Mouse (Mus musculus) spleen, postnatal 4 days (tissue): ENCODE results near the gene Dph1.
"Not testable (repeated sequence)": the region's sequence is repeated elsewhere in the genome, so short reads cannot be mapped to it uniquely, and the experiment has no call there.

Experiments used
- DNase-seq, 2 experiments: peaks; one replicate each; pipeline ENCODE4 v3.0.0; 2022; ENCODE audit warnings: low spot score in 2 of 2

The Dph1 gene

DNA sequence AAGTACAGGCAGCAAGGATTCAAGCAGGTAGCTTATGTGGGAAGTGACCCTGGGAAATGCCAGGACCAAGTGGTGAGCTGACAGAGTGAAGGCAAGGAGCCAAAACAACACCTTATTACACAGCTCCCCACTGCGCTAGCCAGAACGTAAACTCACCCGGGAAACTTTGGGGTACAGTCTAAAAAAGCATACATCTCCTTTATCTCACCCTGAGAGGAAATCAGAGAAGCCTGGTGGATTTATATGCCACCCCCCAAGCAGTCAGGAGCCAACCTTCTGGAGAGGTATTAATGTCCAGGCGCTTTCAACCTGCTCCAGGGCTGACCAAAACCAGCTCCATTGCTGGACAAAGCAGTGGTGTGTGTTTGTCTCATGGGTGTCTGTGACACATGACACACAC, 12.9 kb upstream of the Dph1 start:
- no peak for DNase-seq

DNA sequence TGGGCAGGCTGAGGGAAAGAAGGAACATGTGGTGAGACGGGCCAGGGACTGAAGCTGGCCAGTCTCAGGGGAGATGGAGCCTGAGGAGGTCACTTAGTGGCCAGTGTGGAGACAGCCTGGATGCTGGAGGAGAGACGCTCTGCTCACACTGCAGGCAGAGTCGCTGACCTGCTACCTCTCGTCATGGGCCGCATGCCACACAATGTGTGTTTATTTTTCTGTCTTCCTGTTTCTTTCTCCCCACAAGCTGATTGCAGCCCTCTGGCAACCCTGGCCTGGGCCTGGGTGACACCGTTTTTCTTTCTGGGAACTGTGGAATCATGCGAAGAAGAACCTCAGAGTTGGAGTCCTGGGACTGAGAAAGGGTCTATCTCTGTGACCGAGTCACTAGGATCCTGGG, 10.7 kb upstream of the Dph1 start:
- DNase-seq = no peak

DNA sequence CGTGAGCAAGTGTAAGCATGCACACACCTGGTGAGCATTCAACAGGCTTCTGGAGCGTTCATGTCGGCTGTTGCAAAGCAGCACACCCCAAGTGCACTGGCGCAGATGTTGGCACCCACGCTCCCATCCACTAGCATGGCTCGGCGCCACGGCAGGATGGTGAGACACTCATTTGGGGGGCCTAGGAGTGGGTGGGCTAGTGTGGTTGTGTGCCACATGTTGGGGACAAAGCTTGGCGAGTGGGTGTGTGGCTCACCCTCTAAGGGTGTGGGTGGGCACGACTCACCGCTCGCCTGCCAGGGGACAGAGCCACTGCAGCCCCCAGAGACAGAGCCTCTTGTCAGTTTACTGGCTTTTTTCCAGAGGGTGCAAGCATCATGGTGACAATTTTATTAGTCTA, 9.9 kb upstream of the Dph1 start:
- DNase-seq = peak in 1 of 2 experiments; percentile 54

DNA sequence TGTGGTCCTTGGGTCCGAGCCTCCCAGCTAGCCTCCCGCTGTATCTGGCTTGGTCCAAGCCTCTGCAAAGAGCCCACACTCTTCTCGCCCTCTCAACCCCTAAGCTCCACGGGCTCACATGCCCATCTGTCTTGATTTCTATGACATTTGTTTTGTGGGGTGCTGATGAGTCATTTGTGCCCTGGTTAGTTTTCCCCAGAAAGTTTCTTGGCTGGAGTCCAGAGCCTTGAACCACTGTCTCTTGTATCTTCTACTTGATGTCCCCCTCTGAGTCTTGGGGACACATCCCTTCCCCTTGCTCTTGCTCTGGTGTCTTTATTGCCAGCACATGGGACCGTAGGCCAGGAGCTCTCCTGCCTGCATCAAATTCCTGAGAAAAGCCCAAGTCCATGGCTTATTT, 8.9 kb upstream of the Dph1 start:
- DNase-seq = no peak

DNA sequence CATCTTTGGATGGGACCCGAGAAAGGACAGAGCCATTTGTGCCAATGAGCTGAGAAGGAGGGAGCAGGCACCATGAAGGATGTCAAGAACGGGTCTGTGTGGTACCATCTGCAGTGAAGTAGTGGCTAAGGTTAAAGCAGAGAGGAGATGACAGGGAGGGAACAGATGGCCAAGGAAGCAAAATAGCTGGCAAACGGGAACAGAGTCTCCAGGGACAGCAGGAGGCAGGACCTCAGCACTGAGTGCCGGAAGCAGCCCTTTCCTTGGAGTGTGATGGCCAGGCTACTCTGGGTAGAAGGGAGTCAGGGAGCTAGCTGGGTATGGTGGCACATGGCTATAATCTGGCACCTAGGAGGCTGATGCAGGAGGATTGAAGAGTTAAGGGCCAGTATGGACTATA, 7.8 kb upstream of the Dph1 start:
- no peak for DNase-seq

DNA sequence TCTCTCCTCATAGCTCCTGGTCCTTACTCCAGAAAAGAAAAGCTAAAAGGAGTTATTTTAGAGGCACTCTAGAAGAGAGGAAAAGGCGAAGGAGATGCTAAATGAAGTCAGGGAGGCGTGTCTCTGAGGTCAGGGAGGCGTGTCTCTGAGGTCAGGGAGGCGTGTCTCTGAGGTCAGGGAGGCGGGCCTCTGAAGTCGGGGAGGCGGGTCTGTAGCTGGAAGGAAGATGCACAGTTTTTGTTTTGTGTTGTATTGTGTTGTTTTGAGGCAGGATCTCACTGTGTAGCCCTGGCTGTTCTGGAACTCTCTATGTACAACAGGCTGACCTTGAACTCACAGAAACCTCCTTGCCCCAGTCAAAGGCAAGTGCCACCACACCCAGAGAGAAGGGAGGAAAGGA, 6.9 kb upstream of the Dph1 start:
- DNase-seq = peak in 1 of 2 experiments; percentile 53

DNA sequence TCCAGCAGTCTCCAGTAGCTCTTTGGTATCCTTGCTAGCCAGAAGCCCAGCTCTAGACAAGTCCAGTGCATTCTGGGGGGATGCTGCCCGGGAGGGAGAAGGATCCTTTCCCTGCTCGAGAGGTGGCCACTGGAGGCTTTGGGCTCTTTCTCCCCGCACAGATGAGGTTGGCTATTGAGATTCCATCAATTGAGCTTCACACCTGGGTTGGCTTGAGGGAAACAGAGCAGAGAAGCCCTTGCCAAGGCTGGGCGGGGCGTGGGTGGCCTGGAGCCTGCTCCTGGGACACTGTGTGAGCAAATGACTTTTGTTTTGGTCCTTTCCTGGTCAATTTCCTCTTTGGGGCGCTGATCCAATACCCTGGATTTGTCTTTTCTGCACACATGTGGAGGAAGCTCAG, 5.1 kb upstream of the Dph1 start:
- DNase-seq = peak in 1 of 2 experiments; percentile 52

DNA sequence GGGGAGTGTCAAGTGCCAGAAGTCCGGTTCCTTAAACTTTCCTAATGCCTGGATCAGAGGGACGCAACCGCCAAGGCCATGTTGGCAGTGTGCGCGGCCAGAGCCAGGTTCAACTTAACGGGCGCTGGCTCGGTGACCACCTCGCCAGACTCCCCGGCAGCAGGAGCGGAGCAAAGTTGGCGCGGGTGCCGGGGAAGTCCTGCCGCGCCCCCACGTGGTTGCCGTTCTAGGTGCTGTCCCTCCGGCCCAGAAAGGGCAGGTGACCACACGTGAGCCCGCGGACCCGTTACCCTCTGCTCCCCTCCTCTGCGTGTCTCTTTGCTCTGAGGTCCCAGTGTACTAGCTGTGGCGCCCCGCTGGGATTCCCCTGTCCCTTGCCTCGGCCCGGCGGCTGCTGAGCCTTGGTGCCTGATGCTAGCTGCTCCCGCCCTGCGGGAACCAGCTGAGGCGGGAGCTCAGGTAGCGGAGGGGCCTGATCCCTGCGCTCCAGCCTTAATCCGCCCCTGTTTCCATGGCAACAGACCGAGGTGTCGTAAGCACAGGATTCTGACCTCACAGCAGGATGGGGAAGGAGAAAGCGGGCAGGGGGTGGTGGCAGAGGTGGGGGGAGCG, 3.9 kb upstream of the Dph1 start:
- peak in 1 of 2 experiments; percentile 72 for DNase-seq

DNA sequence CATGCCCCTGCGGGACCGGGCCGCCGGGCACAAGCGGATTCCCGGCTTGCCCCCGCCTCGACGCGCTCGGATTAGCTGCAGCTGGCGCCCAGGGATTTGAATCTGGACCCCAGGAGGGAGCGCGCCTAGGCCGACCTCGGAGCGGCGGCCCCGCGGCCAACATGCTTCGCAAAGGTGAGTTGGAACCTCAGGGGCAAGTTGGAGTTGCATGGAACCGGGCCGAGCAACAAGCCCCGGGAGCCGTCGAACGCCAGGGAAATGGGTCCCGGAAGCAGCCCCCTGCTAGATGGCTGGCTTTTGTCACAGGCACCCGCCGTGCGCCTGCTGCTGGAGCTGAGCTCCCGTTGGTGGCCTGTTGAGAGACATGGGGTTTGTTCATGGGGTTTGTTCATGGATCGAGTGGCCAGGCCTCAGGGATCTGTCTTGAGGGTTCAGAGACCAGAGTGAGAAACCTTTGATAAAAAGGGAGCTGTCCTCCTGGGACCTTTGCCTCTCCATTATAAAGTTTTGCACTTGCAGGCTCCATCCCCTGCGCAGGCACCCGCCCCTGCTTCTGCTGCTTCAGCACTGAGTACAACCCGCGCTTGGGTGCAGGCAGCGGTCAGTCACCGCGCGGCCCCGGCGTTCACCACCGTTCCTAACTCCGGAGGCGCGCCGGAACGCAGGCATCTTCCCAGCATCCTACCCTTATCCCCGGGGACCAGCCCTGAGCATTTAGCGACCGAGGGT, 3.2 kb upstream of the Dph1 start:
- DNase-seq = peak in 1 of 2 experiments; percentile 70

DNA sequence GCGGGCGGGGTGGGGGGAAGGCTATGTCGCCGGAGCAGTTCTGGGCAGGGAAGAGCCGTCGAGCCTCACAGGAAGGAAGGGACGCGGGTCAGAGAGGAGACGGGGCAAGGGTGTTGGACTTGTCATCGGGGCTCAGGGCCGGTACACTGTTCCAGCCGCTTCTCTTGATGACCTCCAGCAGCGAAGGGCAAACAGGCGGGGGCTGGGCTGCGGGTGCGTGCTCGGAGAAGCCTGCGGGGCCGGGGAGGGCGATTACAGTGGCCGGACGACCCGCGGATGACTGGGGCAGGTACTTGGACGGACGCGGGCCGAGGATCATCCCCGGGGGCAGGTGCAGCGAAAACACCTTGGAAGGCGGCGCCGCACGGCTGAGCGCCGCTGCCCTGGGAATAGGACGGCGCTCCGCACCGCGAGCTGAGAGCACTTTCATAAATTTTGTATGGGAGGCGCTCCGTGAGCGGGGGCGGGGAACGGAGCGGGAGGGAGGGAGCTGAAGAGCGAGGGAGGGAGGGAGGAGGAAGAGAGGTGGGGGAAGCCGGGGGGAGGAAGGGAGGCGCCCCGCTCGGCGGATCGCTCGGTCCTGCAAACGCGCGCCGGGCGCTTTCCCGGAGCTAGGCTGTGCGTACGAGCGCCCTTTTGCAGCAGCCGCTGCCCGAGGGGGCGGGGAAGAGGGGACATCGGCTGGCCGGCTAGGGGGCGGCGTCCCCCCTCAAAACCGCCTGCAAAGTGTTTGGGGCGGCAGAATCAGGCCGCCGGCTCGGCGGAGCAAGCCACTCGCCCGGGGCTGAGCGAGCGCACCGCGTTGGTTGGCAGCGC, 2.4 kb upstream of the Dph1 start, which contains the start of gene Rtn4rl1:
TSS of gene Rtn4rl1 (plus strand) at position 528 of the 816 bp plus-strand sequence.
- peak; percentile 41 to 73 for DNase-seq

DNA sequence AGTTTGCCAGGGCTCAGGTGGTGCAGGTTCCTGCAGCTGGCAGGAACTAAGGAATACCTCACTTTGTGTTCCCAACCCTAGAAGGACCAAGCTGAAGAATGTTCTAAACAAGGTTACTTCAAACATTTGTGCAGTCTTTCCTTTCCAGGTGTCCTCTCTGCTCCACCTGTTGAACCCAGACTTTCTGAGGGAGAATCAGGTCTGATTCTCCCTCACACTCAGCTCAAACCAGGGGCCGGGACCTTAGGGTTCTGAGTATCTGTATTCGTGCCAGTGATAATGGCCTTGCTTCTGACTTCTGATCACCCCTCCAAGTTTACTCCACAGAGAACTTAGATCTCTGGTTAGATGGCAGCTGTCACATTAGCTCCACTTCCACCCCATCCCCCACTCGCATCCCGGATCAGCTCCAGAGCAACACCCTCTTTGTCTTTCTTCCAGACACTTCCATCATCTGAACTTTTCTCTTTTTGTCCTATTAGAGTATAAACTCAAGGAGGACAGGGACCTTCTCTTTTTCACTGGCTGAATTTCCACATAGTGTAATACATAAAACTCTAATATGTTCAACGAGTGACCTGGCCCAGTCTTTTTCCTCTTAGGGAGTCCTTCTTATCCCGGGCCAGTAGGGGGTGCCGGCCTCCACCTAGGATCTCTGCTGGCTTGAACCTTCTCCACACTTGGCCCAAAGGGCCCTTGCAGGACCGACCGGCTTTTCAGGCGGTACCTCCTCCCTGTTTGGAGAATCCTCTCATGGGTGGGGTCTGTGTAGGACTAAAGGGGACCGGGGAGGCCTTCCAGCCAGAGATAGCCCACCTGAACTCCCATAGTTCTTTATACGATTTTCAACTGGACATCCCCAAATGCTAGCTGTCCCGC, 1.5 kb upstream of the Dph1 start:
- DNase-seq = peak; percentile 72 to 83

DNA sequence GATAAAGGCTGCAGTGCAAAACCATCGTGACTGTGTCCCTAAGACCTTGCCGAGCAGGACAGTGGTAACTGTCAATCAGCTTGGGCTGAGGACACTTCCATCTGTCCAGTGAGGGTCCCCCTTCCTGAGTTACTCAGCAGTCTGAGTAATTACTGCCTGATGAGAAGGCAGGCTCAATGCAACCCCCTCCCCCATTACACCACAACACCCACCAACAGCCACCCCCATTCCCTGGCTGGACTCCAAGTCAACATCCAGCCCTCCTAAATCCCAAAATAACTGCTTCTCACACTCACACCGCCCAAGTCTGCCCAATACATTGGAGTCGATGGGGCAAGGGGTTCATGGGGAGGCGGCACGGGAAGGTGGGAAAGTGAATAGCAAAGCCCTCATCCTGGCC, 800 bp upstream of the Dph1 start:
- DNase-seq = no peak

DNA sequence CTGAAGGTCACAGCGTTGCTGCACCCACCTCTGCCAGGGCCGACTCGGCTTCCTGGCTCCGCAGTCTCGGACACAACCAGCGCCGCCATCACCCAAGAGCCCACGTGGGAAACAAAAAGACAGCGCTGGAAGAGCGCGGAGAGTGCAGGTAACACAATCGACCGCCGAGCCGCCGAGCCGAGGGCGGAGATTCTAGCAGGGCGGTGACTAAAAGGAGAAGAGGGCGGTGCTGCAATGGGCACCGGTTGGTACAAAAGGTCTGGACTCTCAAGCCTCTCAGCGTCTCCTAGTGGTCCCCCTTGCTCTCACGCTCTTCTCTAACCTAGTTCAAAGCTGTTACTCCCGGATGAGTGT, 693 bp downstream of the Dph1 start:
- peak; percentile 83 to 90 for DNase-seq

DNA sequence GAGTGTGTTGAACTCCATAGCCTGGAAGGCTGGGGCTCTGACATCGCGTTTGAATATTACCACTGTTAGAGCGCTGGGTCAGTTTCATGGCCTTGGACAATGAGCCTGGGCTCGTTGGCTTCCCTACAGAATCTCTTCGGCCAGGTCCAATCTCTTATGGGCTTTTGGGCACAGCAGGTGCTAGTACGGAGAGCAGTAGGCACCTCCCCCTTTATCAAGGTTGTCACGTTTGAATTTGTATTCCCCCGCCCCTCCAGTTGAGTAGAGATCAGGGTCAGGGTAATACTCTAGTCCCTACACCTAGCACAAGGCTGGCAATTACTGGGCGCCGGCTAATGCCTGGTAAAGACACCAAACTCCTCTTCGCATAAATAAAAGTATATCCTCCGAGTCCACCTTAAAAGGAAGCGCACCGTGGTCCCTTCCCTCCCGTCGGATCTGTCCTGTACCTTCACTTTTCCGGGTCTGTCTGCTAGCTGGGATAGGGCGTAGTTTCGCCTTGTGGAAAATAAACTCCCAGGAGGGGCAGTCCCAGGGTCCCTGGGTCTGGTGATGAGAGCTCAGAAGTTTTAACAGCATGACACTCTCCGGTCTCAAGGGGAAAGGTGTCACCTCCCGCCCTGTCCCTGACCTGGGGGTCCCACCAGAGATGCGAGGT, 1.2 kb downstream of the Dph1 start:
- no peak for DNase-seq

DNA sequence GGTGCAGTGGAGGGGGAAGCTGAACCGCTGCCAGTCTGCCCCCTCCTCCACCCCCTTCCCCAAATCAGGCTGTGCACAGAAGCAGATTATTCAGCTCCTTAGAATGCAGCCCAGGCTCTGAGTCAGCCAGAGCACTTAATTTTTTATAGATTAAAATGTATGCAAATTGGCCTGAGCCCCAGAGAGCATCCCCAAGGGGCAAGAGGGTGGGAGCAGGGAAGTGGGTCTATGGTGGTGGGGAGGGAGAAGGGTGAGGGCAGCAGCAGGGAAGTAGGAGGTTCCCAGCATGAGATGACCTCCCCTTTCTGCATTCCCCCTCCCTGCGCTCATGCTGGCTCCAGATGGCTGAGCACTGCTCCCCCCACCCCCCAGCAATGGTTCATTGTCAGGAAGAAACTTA, 6.1 kb downstream of the Dph1 start:
- no peak for DNase-seq

DNA sequence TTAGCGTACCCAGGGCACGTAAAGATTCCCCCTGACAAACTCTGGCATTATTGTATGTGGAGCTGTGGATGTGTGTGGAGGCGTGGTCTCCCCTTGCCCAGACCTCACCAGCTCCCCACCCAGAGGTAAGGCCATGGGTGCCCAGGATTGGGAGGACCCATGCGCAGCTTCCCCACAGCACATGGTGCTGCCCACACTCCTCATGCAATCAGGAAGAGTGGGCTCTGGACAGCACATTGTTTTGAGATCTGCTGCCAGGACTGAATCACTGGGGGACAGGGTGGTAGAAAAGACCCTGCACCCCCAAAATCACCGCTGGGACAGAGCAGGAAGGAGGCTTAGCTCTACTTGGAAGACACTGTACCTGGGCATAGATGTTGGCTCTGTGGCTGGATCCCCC, 6.5 kb downstream of the Dph1 start:
- DNase-seq = no peak

DNA sequence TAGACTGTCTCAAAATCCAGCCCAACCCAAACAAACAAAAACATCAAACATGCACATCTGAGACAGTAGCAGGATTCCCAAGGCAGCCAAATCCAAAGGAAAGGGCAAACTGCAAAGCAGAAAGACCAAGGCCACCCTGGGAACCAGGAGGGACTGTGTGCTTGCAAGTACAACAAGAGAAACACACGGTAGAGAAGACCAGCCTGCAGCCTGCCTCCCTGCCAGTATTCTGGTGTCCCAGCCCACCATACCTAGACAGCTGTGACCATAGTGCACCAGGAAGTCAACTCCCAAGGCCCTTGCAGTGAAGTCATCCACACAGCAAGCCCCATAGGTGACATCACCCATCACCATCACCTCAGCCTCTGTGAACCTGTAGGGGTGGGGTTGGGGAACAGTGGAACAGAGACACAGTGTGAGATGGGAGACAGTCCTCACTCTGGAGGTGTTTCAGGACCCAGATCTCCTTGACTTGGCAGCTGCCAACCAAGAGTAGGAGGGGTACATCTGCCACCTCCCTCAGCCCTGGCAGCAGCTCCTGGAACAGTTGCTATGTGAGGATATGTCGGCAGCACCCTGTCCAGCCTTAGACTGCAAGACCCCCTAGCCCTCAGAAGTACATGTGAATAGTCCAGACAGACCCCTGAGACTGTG, 7.0 kb downstream of the Dph1 start:
- DNase-seq = peak in 1 of 2 experiments; percentile 52

DNA sequence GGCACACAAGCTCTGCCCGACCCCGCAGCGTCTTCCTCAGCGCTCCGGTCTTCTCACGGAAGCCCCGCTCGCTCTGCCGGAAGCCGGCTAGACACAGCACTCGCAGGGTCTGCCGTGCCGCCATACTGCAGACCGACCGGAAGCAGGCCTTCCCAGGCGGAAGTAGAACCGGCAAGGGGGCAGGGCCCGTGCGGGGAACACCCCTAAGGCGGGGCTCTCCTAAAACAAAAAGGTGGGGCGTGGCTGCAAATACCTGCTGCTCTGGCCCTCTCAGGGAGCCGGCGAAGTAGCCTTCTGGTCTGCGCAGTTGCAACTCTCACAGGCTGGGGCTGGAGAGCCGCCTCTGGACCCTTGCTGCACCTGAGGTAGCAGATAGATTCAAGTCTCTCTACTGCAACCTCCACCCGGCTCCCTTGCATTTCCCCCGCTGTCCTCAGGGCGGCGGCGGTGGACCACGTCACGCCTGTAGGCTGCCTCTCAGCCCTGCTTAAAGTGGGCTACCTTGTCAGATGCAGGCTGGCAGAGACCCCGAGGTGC, 12.3 kb downstream of the Dph1 start, which contains the start of gene Ovca2:
TSS of gene Ovca2 (minus strand) at position 164 of the 537 bp plus-strand sequence.
- DNase-seq = peak; percentile 86 to 92

DNA sequence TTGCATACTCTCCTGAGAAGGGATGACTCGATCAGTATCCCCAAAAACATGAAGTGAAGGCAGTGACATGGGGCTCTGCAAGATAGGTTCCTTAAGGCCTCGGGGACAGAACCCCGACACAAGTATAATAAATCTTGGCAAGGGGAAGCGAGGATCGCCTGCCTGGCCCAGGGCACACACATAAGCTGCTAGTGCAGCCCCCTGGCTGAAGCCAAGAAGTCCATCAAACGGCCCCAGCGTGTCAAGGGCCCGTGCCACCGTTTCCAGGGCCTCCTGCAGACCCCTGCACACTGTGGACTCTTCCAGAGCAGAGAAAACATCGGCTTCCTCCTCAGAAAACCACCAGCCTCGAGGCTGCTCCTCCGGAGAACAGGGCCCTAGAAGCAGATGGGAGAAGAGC, 13.0 kb downstream of the Dph1 start:
- DNase-seq = no peak

DNA sequence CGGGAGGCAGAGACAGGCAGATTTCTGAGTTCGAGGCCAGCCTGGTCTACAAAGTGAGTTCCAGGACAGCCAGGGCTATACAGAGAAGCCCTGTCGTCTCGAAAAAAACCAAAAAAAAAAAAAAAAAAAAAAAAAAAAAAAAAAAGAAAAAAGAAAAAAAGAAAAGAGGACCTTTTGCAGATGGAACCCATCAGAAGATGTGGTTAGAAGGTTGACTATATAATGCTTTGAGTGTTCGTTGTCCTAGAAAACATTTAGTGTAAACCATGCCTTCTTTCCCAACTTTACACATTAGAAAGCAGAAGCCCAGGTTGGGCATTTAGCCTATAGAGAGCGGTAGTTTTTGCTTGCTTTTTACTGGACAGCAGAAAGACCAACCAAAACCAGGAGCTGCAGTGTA, 16.5 kb downstream of the Dph1 start:
- DNase-seq = not testable (repeated sequence)
